Mouse (Mus musculus): Measurements from ENCODE around the gene Kcnj10.

DNA sequence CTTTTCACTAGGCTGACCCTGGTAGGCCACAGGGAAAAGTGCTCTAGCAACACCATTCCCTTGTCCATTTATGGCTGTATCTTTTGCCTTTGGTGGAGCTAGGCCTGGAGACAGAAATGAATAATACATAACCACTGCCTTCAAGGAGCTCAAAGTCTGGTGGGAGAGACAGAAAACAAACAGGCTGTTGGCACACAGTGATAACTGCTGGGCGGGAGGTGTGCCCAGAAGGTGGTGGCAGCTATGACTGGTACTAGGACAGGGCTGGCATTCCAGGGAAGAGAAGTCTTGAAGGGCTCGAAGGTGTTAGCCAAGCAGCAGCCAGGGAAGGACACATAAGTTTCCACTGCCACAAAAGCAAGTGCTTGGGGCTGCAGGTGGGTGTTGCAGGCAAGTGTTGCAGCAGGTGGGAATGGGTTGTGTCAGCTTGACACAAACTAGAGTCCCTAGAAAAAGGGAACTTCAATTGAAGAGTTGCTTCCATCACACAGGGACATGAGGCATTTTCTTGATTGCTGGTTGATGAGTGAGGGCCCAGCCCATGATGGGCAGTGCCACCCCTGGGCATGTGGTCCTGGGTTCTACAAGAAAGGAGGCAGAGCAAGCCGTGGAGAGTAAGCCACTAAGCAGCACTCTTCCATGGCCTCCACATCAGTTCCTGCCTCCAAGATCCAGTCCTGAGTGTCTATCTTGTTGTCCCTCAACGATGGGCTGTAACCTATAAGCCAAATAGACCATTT is 72.7 kb downstream of the Kcnj10 start:
- TF ChIP-seq POLR2A (IDR thresholded peaks at IDR 0.05; ENCODE audit: insufficient read depth, low read depth, low read length) (no peak), CTCF (IDR thresholded peaks at IDR 0.05) (no peak)

All from heart, adult 2 months (tissue).